Mouse (Mus musculus): ENCODE data around the gene Unc119b. TPM values are rescaled to one million over a fixed set of nuclear protein-coding genes. Genes with fewer than 3 reads are reported as not detected.
"Not testable (repeated sequence)": the region's sequence is repeated elsewhere in the genome, so short reads cannot be mapped to it uniquely, and the experiment has no call there.

The Unc119b gene
- 10 to 100 TPM; 28.1 to 30.2 TPM for total RNA-seq (2021)
- long read RNA-seq, transcript Unc119b-201 (5 exons, 3,659 nt), result major isoform, 60 of 69 reads
- long read RNA-seq, partial matches to known transcripts, result 3 of 69 reads
- long read RNA-seq, other reads (novel, unspliced or antisense), result 6 of 69 reads

DNA sequence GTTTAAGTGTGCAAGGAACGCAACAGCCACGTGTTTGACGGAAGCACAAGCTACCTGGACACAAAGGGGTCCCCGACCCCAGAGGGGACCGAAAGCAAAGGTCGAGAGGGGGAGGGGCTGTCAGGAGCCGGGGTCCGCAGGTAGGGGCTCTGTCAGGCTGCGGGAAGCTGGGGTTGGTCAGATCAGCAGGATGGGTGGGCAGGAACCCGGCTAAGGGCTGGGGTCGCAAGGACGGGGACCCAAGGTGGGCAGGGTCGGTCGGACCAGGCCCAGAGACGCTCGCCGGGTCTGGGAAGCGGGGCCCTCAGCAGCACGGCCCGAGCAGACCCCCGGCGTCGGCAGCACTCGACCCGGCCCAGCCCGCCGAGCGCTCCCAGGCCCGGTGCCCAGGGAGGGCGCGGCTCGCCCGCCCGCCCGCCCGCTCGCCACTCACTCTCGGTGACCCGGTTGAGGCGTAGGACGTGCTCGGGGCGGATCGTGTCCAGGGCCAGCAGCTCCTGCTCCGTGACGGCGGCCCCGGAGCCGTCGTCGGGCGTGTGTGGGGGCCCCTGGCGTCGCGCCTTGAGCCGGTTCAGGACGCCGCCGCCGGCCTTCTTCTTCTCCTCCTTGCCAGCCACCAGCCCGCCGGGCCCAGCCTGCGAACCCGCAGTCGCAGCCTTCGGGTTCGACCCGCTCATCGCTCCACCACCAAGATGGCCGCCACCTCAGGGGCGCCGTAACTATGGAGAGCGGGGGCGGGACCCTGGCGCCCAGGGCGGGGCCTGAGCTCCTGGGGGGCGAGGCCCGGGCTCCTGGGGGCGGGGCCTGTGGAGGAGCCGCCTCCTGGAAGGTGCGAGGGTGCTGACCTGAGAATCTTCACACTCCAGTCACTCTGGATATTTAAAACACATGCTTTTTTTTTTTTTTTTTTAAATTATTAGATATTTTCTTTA is at the start of gene Unc119b:
TSS of gene Unc119b (minus strand) at position 742 of the 932 bp plus-strand sequence.
- peak; percentile 78 to 87 for DNase-seq (ENCODE audit: low spot score in 2 of 2)

- no peak for DNase-seq (ENCODE audit: low spot score in 2 of 2)
These were observed 48.7 kb upstream of the Unc119b start for GRCm38 (mm10) chr5:115183482-115183881.

GRCm38 (mm10) chr5:115182925-115183324 is 48.1 kb upstream of the Unc119b start:
- no peak for DNase-seq (ENCODE audit: low spot score in 2 of 2)

DNA sequence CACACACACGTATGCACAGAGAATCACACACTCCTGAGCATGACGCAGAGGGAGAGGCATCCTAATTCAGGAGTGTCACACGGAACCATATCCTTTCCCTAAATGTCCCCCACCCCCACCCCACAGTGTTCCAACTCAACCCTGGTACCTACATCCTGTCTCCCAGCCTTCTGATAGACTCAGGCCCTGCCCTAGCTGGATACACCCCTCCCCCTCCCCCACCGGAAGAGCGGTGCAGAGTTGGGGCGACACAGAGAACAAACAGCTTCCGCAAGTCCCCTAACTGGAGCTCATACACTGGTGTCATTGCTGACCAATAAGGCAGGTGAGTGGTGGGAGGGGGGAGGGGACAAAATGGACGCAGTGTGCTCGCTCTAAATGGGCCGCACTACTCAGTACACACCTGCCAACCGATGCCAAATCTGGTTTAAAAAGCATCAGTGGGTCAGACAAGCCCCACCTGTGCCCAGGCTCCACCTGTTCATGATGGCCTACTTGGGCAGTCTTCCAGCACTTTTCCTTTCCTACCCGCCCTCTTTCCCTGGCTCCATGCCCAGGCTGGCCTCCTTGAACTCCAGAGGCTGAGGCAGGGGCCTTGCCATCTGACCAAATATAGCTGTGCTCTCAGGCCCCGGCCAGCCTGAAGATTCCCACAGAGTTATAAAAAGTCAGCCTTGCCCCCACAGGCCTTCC is 46.6 kb upstream of the Unc119b start:
- DNase-seq (ENCODE audit: low spot score in 2 of 2), result no peak

DNA sequence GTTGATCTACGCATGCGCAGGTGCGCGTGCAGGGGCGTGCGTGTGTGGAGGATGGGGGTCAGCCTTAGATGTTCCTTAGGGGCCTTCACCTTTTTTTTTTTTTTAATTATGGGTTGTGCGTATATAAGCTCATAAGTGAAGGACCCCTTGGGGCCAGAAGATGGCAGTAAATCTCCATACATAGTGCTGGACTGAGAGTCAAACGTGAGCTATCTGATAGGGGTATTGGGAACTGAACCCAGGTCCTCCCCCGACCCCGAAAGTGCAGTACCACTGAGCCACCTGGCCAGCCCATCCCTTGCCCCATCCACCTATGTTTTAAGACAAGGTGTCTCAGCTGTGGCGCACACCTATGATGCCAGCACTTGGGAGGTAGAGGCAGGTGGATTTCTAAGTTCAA is 44.8 kb upstream of the Unc119b start:
- DNase-seq (ENCODE audit: low spot score in 2 of 2), result no peak

DNA sequence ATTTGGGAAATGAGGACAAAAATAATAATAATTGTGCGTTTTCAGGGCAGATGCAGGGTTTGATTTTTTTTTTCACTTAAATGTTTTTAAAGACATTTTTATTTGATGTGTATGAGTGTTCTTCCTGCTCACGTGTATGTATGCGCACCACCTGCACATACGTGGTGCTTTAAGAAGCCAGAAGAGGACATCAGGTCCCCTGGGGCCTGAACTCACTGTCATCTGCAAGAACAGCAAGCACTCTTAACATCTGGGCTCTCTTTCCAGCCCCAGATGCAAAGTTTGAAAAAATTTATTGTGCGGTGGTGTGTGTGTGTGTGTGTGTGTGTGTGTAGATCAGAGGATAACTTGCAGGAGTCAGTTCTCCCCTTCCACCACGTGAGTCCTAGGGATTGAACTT is 43.1 kb upstream of the Unc119b start:
- no peak for DNase-seq (ENCODE audit: low spot score in 2 of 2)

DNA sequence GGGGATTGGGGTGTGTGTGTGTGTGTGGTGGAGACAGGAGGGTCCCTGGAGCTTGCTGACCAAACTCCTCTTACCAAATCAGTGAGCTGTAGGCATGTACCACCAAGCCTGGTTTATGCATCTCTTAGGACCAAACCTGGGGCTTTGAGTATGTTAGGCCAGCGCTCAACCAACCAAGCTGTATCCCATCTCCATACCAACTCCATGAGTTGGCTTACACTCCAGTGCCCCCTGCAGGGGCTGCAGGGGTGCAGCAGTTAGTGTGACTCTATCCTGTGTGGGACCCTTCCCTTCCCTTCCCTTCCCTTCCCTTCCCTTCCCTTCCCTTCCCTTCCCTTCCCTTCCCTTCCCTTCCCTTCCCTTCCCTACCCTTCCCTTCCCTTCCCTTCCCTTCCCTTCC is 39.8 kb upstream of the Unc119b start:
- DNase-seq (ENCODE audit: low spot score in 2 of 2), result no peak

GRCm38 (mm10) chr5:115170150-115170549 is 35.4 kb upstream of the Unc119b start:
- no peak for DNase-seq (ENCODE audit: low spot score in 2 of 2)

DNA sequence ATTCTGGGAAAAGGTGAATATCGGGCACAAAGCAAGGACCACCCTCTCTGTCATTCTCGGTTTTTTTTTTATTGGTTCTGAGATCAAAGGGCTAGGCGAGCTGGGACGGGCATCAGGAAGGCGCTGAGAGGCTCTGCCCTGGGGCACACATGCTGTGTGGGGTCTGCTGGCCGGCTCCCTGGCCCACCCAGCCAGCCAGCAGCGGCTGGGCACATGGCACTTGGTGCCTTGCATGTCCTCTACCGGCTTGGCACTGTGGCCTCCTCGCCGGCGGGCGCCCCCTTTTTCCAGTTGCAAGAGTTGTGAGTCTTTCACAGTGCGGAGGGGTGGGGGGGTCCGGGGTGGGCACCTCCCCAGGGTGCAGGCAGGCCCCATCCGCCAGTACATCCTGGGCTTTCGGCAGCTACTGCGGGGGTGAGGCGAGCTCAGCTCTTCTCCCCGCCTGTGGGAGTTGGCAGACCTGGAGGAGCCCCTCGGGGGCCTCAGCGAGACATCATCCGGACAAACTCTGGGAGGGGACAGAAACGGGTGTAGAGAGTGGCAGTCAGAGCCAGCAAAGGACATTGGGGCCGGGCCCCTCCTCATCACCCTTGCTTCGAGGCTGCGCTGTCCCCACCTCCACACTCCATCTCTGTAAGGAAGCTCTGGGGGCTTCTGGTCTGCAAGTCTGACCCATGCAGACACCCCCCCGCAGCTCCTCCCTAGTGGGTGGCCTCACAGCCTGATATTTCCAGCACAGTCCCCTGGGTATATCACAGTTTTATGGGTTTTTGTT is 34.1 kb upstream of the Unc119b start:
- no peak for DNase-seq (ENCODE audit: low spot score in 2 of 2)

- no peak for DNase-seq (ENCODE audit: low spot score in 2 of 2)
These were observed 32.6 kb upstream of the Unc119b start for GRCm38 (mm10) chr5:115167396-115167795.

GRCm38 (mm10) chr5:115166815-115167194 is 32.0 kb upstream of the Unc119b start:
- no peak for DNase-seq (ENCODE audit: low spot score in 2 of 2)

GRCm38 (mm10) chr5:115165895-115166814 is 31.4 kb upstream of the Unc119b start:
- no peak for DNase-seq (ENCODE audit: low spot score in 2 of 2)

DNA sequence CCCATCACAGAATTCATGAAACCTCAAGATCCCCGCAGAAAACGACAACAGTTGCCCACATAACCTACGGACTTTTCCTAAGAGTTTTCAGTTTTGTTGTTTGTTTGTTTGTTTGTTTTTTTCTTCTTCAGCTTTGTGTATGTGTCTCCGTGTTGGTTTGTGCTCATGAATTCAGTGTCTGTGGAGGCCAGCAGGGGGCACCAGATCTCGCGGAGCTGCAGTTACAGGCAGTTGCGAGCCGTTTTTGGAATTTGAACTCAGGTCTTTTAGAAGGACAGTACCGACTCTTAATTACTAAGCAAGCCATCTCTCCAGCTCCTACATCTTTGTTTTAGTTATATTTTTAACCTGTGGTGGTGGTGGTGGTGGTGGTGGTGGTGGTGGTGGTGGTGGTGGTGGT is 30.6 kb upstream of the Unc119b start:
- no peak for DNase-seq (ENCODE audit: low spot score in 2 of 2)

DNA sequence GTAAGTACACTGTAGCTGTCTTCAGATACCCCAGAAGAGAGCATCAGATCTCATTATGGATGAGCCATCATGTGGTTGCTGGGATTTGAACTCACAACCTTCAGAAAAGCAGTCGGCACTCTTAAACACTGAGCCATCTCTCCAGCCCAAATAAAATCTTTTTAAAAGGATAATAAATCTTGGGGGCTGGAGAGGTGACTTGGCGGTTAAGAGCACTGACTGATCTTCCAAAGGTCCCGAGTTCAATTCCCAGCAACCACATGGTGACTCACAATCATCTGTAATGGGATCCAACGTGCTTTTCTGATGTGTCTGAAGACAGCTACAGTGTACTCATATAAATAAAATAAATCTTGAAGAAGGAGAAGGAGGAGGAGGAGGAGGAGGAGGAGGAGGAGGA is 29.7 kb upstream of the Unc119b start:
- DNase-seq (ENCODE audit: low spot score in 2 of 2), result not testable (repeated sequence)

- DNase-seq (ENCODE audit: low spot score in 2 of 2), result peak in 1 of 2 experiments; percentile 80
These were observed 28.8 kb upstream of the Unc119b start for GRCm38 (mm10) chr5:115163563-115163962.

GRCm38 (mm10) chr5:115161940-115162279 is 27.1 kb upstream of the Unc119b start:
- DNase-seq (ENCODE audit: low spot score in 2 of 2), result not testable (repeated sequence)

DNA sequence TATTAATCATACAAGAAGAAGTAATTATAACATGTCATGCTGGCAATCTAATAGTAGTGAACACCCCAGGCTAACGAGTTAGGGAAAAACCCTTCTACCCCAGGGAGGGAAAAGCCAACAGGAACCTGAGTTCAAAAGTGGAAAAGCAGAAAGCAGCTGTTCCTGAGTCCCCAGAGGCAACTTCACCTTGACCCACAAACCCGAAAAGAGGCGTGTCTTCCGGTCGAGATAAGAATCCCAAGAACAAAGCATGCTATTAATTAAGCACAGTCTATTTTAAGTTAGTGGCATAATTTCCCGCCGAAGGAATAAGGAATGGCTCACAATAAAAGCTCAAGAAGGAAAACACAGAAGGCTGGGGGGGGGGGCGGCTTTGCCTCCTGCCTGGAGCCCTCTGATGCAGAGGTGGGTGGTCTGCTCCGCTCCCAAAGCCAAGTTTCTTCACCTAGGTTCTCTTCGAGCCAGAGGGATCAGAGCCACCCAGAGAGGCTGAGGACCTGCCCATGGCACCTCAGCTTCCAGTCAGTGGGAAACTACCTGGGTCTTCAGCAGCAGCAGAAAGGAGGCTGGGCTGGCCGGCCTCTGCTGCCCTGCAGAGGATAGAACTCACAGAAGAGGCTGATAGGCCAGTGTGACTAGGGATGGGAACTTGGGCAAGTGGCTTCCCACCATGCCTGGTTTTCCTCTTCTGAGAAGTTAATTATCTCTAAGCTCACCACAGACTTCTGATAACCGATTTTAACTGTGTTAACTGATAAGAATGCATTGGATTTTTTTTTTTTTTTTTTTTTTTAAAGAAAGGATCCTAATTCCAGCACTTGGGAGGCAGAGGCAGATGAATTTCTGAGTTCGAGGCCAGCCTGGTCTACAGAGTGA is 26.5 kb upstream of the Unc119b start:
- DNase-seq (ENCODE audit: low spot score in 2 of 2), result no peak

DNA sequence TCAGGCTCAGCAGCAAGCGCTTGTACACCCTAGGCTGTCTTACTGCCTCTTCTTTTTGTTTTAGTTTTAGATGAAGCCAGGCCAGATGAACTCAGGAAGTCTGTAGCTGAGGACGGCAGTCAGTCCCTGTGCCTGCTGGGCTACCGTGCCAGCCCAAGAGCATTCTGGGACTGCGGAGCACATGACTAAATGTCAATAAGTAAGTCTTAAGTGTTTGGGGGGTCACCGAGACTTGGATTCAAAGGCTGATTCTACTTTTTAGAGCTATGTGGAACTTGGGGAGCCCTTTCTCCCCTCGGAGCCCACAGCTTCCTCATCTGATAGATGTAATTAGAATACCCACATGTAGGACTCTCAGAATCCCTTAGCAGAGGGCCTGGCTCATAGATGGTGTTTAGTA is 25.9 kb upstream of the Unc119b start:
- DNase-seq (ENCODE audit: low spot score in 2 of 2), result no peak

DNA sequence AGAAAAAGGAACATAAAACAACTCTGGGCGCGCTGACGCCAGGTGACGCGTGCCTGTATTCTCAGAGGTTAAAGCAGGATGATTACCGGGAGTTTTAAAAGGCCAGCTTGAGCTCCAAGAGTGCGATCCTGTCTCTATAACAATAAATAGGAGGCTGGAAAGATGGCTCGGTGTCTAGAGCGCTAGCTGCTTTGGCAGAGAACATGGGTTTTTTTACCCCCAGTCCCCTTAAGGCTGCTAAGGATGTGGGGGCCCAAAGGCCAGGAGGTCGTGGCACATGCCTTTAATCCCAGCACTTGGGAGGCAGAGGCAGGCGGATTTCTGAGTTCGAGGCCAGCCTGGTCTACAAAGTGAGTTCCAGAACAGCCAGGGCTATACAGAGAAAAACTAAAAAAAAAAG is 24.4 kb upstream of the Unc119b start:
- no peak for DNase-seq (ENCODE audit: low spot score in 2 of 2)

Measured in layer of hippocampus, adult 18-20 months (tissue).